Mouse (Mus musculus): ENCODE data around the gene Gm10563.

GRCm38 (mm10) chr4:155635766-155636499 is 9.3 kb downstream of the Gm10563 start:
- no peak for TF ChIP-seq POLR2A (IDR thresholded peaks at IDR 0.05; ENCODE audit: control insufficient read depth, extremely low read depth, insufficient read depth, low read length, poor library complexity)
- TF ChIP-seq CTCF (IDR thresholded peaks at IDR 0.05; ENCODE audit: borderline replicate concordance, control insufficient read depth, extremely low read depth, insufficient read depth, low read length, poor library complexity), result no peak

All from thymus, adult 2 months (tissue).